Mouse (Mus musculus) olfactory bulb, adult 2 months (tissue): ENCODE measurements around the gene Llgl1.

Experiments
- CTCF ChIP-seq: fragments of 200-500 bp; IDR thresholded peaks from 2 replicates; pipeline ENCODE4 v1.5.1; 2012; ENCODE audit warnings: low read depth, mild to moderate bottlenecking, low read length, moderate library complexity; ENCODE audit not compliant: insufficient read depth
- POLR2A ChIP-seq: fragments of 200-500 bp; IDR thresholded peaks from 2 replicates; pipeline ENCODE4 v1.6.1; 2012; ENCODE audit warnings: mild to moderate bottlenecking, low read depth, low read length, moderate library complexity; ENCODE audit not compliant: insufficient read depth

DNA sequence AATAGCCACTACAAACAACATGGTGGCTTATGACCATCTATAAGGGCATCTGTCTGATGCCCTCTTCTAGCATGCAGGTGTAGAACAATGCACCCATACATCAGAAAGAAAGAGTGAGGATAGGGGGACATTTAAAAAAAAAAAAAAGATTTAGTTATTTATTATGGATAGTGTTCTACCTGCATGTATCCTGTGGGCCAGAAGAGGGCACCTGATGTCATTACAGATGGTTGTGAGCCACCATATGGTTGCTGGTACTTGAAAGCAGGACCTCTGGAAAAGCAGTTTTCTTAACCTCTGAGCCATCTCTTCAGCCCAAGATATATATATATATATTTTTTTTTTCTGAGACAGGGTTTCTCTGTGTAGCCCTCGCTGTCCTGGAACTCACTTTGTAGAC is 3.4 kb upstream of the Llgl1 start:
- TF ChIP-seq POLR2A (no peak), CTCF (no peak)
